Mouse (Mus musculus) ES-CJ7 (cell line): ENCODE measurements around the gene Sned1.
"Not testable (repeated sequence)": the region's sequence is repeated elsewhere in the genome, so short reads cannot be mapped to it uniquely, and the experiment has no call there.

Experiments used
- DNase-seq: peaks from one replicate; pipeline ENCODE4 v3.0.0; 2011; ENCODE audit warnings: low read depth, low spot score

Gene Sned1

GRCm38 (mm10) chr1:93229221-93229620, 6.4 kb upstream of the Sned1 start:
- DNase-seq: no peak

GRCm38 (mm10) chr1:93229626-93230025, 6.0 kb upstream of the Sned1 start:
- no peak for DNase-seq

- peak; percentile 76 for DNase-seq
Measured at GRCm38 (mm10) chr1:93236545-93236924, 894 bp downstream of the Sned1 start.

- DNase-seq: peak; percentile 35
Measured at GRCm38 (mm10) chr1:93237676-93238075, 2.0 kb downstream of the Sned1 start.

- DNase-seq: peak; percentile 74
Measured at GRCm38 (mm10) chr1:93238201-93238600, 2.6 kb downstream of the Sned1 start.

- no peak for DNase-seq
Measured at GRCm38 (mm10) chr1:93245936-93246335, 10.3 kb downstream of the Sned1 start.

- no peak for DNase-seq
Measured at GRCm38 (mm10) chr1:93252586-93252985, 16.9 kb downstream of the Sned1 start.

- DNase-seq: no peak
Measured at GRCm38 (mm10) chr1:93255761-93256160, 20.1 kb downstream of the Sned1 start.

GRCm38 (mm10) chr1:93257560-93257959, 21.9 kb downstream of the Sned1 start:
- DNase-seq: no peak

GRCm38 (mm10) chr1:93267207-93267606, 31.6 kb downstream of the Sned1 start:
- no peak for DNase-seq

- no peak for DNase-seq
Measured at GRCm38 (mm10) chr1:93268246-93268645, 32.6 kb downstream of the Sned1 start.

- DNase-seq: no peak
Measured at GRCm38 (mm10) chr1:93270516-93271240, 35.0 kb downstream of the Sned1 start.

- DNase-seq: no peak
Measured at GRCm38 (mm10) chr1:93271751-93272150, 36.1 kb downstream of the Sned1 start.

- peak; percentile 61 for DNase-seq
Measured at GRCm38 (mm10) chr1:93272409-93272821, 36.8 kb downstream of the Sned1 start.

- DNase-seq: peak; percentile 89
Measured at GRCm38 (mm10) chr1:93275561-93275960, 39.9 kb downstream of the Sned1 start.

- no peak for DNase-seq
Measured at GRCm38 (mm10) chr1:93277041-93277440, 41.4 kb downstream of the Sned1 start.

GRCm38 (mm10) chr1:93289678-93290214, 54.1 kb downstream of the Sned1 start:
- no peak for DNase-seq

- DNase-seq: no peak
Measured at GRCm38 (mm10) chr1:93290956-93291355, 55.3 kb downstream of the Sned1 start.

GRCm38 (mm10) chr1:93291591-93291990, 56.0 kb downstream of the Sned1 start:
- DNase-seq: no peak

GRCm38 (mm10) chr1:93292006-93292405, 56.4 kb downstream of the Sned1 start:
- no peak for DNase-seq

- not testable (repeated sequence) for DNase-seq
Measured at GRCm38 (mm10) chr1:93294491-93294890, 58.9 kb downstream of the Sned1 start.

GRCm38 (mm10) chr1:93299791-93300190, 64.2 kb downstream of the Sned1 start:
- DNase-seq: peak; percentile 53

- no peak for DNase-seq
Measured at GRCm38 (mm10) chr1:93300578-93300977, 64.9 kb downstream of the Sned1 start.
